16 mouse cellular contexts compared by ENCODE assay signal in genomic region chr6:134079112-134079511, GRCm38 (mm10). TPM values are rescaled to one million over a fixed set of nuclear protein-coding genes. Genes with fewer than 3 reads are reported as not detected.
DNase-seq lines count a peak whose midpoint lies in the region; ATAC-seq lines count a peak whose summit lies in the region.
"Had no signal": no experiment of that assay in that cellular context is flagged by ENCODE, and none has a peak within 500 bp of the region (broad histone marks: within the 10 kb centered on the region; RNA-seq: fewer than 3 reads in every experiment).

No protein-coding gene starts in this region.

- DNase-seq in neural tube, embryonic 10.5 days (ENCODE audit: extremely low spot score, low spot score) = no peak
- DNase-seq in cerebellum, postnatal 36 days = peak; percentile 41 to 46
- peak; percentile 14 to 80 for DNase-seq in left cerebral cortex, adult 9 months (ENCODE audit: low spot score in 2 of 2)
- DNase-seq in telencephalon, adult 2 months (ENCODE audit: low read depth, low spot score) = peak; percentile 56
- no peak for DNase-seq in liver
- DNase-seq in ovary, postnatal 36 days (ENCODE audit: low spot score) = no peak
- DNase-seq in gastrocnemius, postnatal 14 days = no peak
- DNase-seq: gastrocnemius, adult 2 months; heart, postnatal 4 days; kidney, adult 18-20 months; liver, embryonic 13.5 days; lung, postnatal 4 days had no signal

- no peak overlapping the region for H3K4me2 ChIP-seq in neural tube, embryonic 14.5 days (ENCODE audit: low read depth, low read length)
- H3K4me2 ChIP-seq: heart, embryonic 11.5 days; liver, embryonic 13.5 days had no signal

- H3K27me3 ChIP-seq in neural tube, embryonic 14.5 days (ENCODE audit: control insufficient read depth, insufficient read depth, low read length) = no peaks in the 10 kb centered on the region
- H3K27me3 ChIP-seq: liver, embryonic 13.5 days had no signal

- H3K4me3 ChIP-seq in neural tube, embryonic 14.5 days (ENCODE audit: low read depth, low read length) = no peak overlapping the region
- H3K4me3 ChIP-seq: erythroblast, embryonic 14.5 days; gastrocnemius, adult 2 months; liver, embryonic 13.5 days had no signal

- H3K27ac ChIP-seq in neural tube, embryonic 14.5 days (ENCODE audit: low read depth, low read length) = no peak overlapping the region
- H3K27ac ChIP-seq: gastrocnemius, adult 2 months; liver, embryonic 13.5 days had no signal

- no peak overlapping the region for H3K9ac ChIP-seq in neural tube, embryonic 14.5 days (replicated peaks; ENCODE audit: low read depth, low read length)
- H3K9ac ChIP-seq: liver, embryonic 13.5 days had no signal

- WGBS in neural tube, embryonic 14.5 days = 62% methylated on average over 9 of the region's 9 CpGs

- H3K4me1 ChIP-seq in neural tube, embryonic 14.5 days (ENCODE audit: control insufficient read depth, insufficient read depth, low read length) = no peaks in the 10 kb centered on the region

- peak; percentile 44; the same call in 1 of the 2 replicates for ATAC-seq in neural tube, embryonic 14.5 days (ENCODE audit: low read depth)
- ATAC-seq: midbrain, embryonic 16.5 days had no signal

- intact Hi-C loops in gastrocnemius, postnatal 14 days (cut with DNase I; ENCODE audit: low total_unique reads) = no loop called here

- H3K36me3 ChIP-seq in neural tube, embryonic 14.5 days (ENCODE audit: control insufficient read depth, insufficient read depth, low read length) = no peaks in the 10 kb centered on the region
- H3K36me3 ChIP-seq: liver, embryonic 13.5 days had no signal

- no peaks in the 10 kb centered on the region for H3K9me3 ChIP-seq in neural tube, embryonic 14.5 days (ENCODE audit: control insufficient read depth, low read length)
- H3K9me3 ChIP-seq: liver, embryonic 13.5 days had no signal

RNA-seq across cellular contexts. Expression of gene Etv6, which starts 43.6 kb away (rescaled TPM):
- 5.8 and 8.8 TPM in 2 replicates for polyA plus RNA-seq in neural tube, embryonic 14.5 days (2014; fragmentation: Nextera tagmentation; extraction: Ambion mirVana)
- 1 to 10 TPM; 7.8 to 8.3 TPM for total RNA-seq in gastrocnemius, postnatal 14 days (2021)

Comparison
In these comparisons a context has a peak if more than half of its experiments do, and no peak if none do; other contexts are left out.
1. DNase-seq: peak in cerebellum, postnatal 36 days (2 of 2), left cerebral cortex, adult 9 months (2 of 2) and telencephalon, adult 2 months (single experiment); none in neural tube, embryonic 10.5 days (single experiment), liver (single experiment), ovary, postnatal 36 days (single experiment) and gastrocnemius, postnatal 14 days (single experiment).